Comparison of ENCODE assay signal across 17 mouse cellular contexts in genomic region chr4:136121158-136121557, GRCm38 (mm10).
"Had no signal": no experiment of that assay in that cellular context is flagged by ENCODE, and none has a peak within 500 bp of the region (broad histone marks: within the 10 kb centered on the region; RNA-seq: fewer than 3 reads in every experiment).

No protein-coding gene starts in this region.

- DNase-seq: lung, adult 18-20 months; lung, embryonic 14.5 days; lung, postnatal 10 days; lung, postnatal 4 days; midbrain, embryonic 14.5 days; right cerebral cortex, adult 18-20 months; right cerebral cortex, postnatal 25 days; right cerebral cortex, postnatal 4 days; spleen, adult 18-20 months; thymus, adult 18-20 months had no signal

- H3K4me1 ChIP-seq: midbrain, embryonic 12.5 days had no signal

- H3K9me3 ChIP-seq: liver, embryonic 12.5 days; midbrain, embryonic 10.5 days; midbrain, embryonic 12.5 days; neural tube, embryonic 12.5 days had no signal

- H3K4me2 ChIP-seq: liver, embryonic 12.5 days; lung, embryonic 14.5 days; midbrain, embryonic 12.5 days; neural tube, embryonic 12.5 days had no signal

- H3K36me3 ChIP-seq: liver, embryonic 12.5 days; midbrain, embryonic 10.5 days; midbrain, embryonic 12.5 days; neural tube, embryonic 12.5 days had no signal

- ATAC-seq: liver, embryonic 12.5 days; midbrain, embryonic 16.5 days had no signal

- H3K27ac ChIP-seq: liver, embryonic 12.5 days; liver, embryonic 14.5 days; midbrain, embryonic 10.5 days; midbrain, embryonic 12.5 days; neural tube, embryonic 12.5 days had no signal

- H3K9ac ChIP-seq: liver, embryonic 12.5 days; liver, embryonic 14.5 days; lung, embryonic 14.5 days; midbrain, embryonic 12.5 days; neural tube, embryonic 12.5 days had no signal

- H3K4me3 ChIP-seq: liver, embryonic 12.5 days; midbrain, embryonic 10.5 days; midbrain, embryonic 12.5 days; myocyte; neural tube, embryonic 12.5 days had no signal

- H3K27me3 ChIP-seq: midbrain, embryonic 12.5 days; neural tube, embryonic 12.5 days had no signal
